Mouse (Mus musculus) thymus, adult 2 months (tissue): ENCODE data around the gene Dscam.

Source experiments
- CTCF ChIP-seq: fragments of 200-500 bp; IDR thresholded peaks from 2 replicates; pipeline ENCODE4 v1.5.1; 2012; ENCODE audit warnings: mild to moderate bottlenecking, control low read depth, low read length, moderate library complexity, borderline replicate concordance; ENCODE audit not compliant: control insufficient read depth, poor library complexity, insufficient read depth; ENCODE audit errors: extremely low read depth
- POLR2A ChIP-seq: fragments of 200-500 bp; IDR thresholded peaks from 2 replicates; pipeline ENCODE4 v1.6.1; 2012; ENCODE audit warnings: mild to moderate bottlenecking, low read length, control low read depth, moderate library complexity; ENCODE audit not compliant: control insufficient read depth, poor library complexity, insufficient read depth; ENCODE audit errors: extremely low read depth

GRCm38 (mm10) chr16:96888036-96888435 is 282.5 kb downstream of the Dscam start:
- no peak for TF ChIP-seq POLR2A
- TF ChIP-seq CTCF, result no peak
